8 mouse cellular contexts compared by ENCODE assay signal in the genomic region with DNA sequence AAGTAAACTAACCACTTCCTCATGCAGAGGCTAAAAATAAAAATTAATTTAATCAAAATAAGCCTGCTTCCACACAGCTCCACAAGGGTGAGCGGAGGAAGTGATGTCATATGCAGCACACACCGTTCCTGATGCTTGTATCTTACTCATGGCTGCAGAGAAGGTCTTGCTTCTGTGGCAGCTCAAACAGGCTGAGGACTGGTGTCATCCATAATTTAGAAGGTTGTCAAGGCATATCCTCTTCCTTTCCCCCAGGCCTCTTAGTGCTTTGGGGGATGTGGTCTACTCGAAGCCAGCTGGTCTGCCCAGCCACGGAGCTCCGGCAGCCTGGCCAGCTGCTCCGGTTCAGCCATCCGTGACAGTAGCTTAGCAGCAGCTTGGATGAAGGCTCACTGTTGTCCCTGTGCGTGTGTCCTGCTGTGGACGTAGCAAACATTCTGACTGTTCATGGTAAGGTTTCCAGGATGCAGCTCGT. TPM values are rescaled to one million over a fixed set of nuclear protein-coding genes. Genes with fewer than 3 reads are reported as not detected.
DNase-seq lines count a peak whose midpoint lies in the region; ATAC-seq lines count a peak whose summit lies in the region.

No protein-coding gene starts in this region.

- H3K4me2 ChIP-seq in heart, embryonic 14.5 days (ENCODE audit: low read length) = no peak overlapping the region
- H3K4me2 ChIP-seq in midbrain, embryonic 13.5 days (replicated peaks) = peak overlapping the region; percentile 11; the same call in 1 of the 2 replicates

- peaks cover 11% of the 10 kb centered on the region for H3K4me1 ChIP-seq in brown adipose tissue, adult 24 weeks (ENCODE audit: control insufficient read depth, insufficient read depth, insufficient read length, low read length)
- H3K4me1 ChIP-seq in heart, embryonic 14.5 days (ENCODE audit: control insufficient read depth in 2 of 2, insufficient read depth in 2 of 2, low read length in 2 of 2) = peaks cover 3 to 6% of the 10 kb centered on the region in 2 experiments; a peak in 3 of 4 replicates
- peaks cover 14% of the 10 kb centered on the region for H3K4me1 ChIP-seq in midbrain, embryonic 13.5 days (replicated peaks)

- WGBS in heart, embryonic 14.5 days = 71% methylated on average over 10 of the region's 10 CpGs
- WGBS in midbrain, embryonic 13.5 days = 23% methylated on average over 10 of the region's 10 CpGs

- H3K4me3 ChIP-seq in brown adipose tissue, adult 24 weeks (ENCODE audit: insufficient read depth, low read depth, low read length) = peak overlapping the region; percentile 12; the same call in 1 of the 2 replicates
- H3K4me3 ChIP-seq in heart, embryonic 14.5 days (ENCODE audit: control insufficient read depth in 1 of 2, insufficient read depth in 1 of 2, low read depth in 1 of 2, low read length in 2 of 2) = no peak overlapping the region
- no peak overlapping the region for H3K4me3 ChIP-seq in midbrain, embryonic 13.5 days (replicated peaks)

- peak overlapping the region; percentile 45 for H3K27ac ChIP-seq in brown adipose tissue, adult 24 weeks (replicated peaks; ENCODE audit: low read depth, low read length)
- peak overlapping the region; percentile 51 to 64; a peak in 3 of 4 replicates for H3K27ac ChIP-seq in heart, embryonic 14.5 days (replicated peaks in 1 of 2; ENCODE audit: control insufficient read depth in 1 of 2, insufficient read depth in 1 of 2, low read depth in 2 of 2, low read length in 2 of 2)
- no peak overlapping the region for H3K27ac ChIP-seq in midbrain, embryonic 13.5 days

- no peaks in the 10 kb centered on the region for H3K9me3 ChIP-seq in heart, embryonic 14.5 days (ENCODE audit: control insufficient read depth, low read length)
- H3K9me3 ChIP-seq in midbrain, embryonic 13.5 days = no peaks in the 10 kb centered on the region

- ATAC-seq in heart, embryonic 14.5 days (ENCODE audit: insufficient number of reproducible peaks, insufficient read depth, low FRiP score, low read depth) = 0 out of 2 replicates have a peak, but pooled peaks have one; percentile 47
- peak; percentile 76 for ATAC-seq in midbrain, embryonic 13.5 days

- no peak overlapping the region for H3K9ac ChIP-seq in heart, embryonic 14.5 days (ENCODE audit: low read length)
- H3K9ac ChIP-seq in midbrain, embryonic 13.5 days (replicated peaks) = no peak overlapping the region

- peak; percentile 15 to 17 for DNase-seq in B cell, adult 2 months
- DNase-seq in kidney, postnatal 14 days = peak; percentile 65
- no peak for DNase-seq in yolk sac, embryonic 10.5 days (ENCODE audit: low spot score)
- no peak for DNase-seq in urinary bladder, adult 2 months (ENCODE audit: low spot score)
- no peak for DNase-seq in spleen, postnatal 36 days (ENCODE audit: low spot score in 2 of 2)

- no peaks in the 10 kb centered on the region for H3K36me3 ChIP-seq in heart, embryonic 14.5 days (ENCODE audit: control insufficient read depth, insufficient read depth, low read length)
- H3K36me3 ChIP-seq in midbrain, embryonic 13.5 days = no peaks in the 10 kb centered on the region

- no peaks in the 10 kb centered on the region for H3K27me3 ChIP-seq in heart, embryonic 14.5 days (ENCODE audit: control insufficient read depth, insufficient read depth, low read length)
- no peaks in the 10 kb centered on the region for H3K27me3 ChIP-seq in midbrain, embryonic 13.5 days

RNA-seq across cellular contexts. Expression of a gene that starts 6.6 kb away (rescaled TPM):
- polyA plus RNA-seq in brown adipose tissue, adult 24 weeks (2012; ENCODE audit: insufficient read depth, insufficient read length, missing spikeins) = 3.3 and 3.6 TPM in 2 replicates
- polyA plus RNA-seq in heart, embryonic 14.5 days (2014; fragmentation: Nextera tagmentation; extraction: Ambion mirVana) = 3.3 and 3.5 TPM in 2 replicates
- 0.50 and 1.2 TPM in 2 replicates for polyA plus RNA-seq in midbrain, embryonic 13.5 days (2015; fragmentation: Nextera tagmentation; extraction: Ambion mirVana)
- 6.1 and 7.8 TPM in 2 replicates for polyA plus RNA-seq in urinary bladder, adult 2 months (2012; rRNA removed)

Comparison
In these comparisons a context has a peak if more than half of its experiments do, and no peak if none do; other contexts are left out.
1. DNase-seq: peak in B cell, adult 2 months (2 of 2) and kidney, postnatal 14 days (single experiment); none in yolk sac, embryonic 10.5 days (single experiment), urinary bladder, adult 2 months (single experiment) and spleen, postnatal 36 days (0 of 2).